Mouse (Mus musculus): ENCODE data around the gene Tmem131. TPM values are rescaled to one million over a fixed set of nuclear protein-coding genes. Genes with fewer than 3 reads are reported as not detected.
A peak's percentile ranks its signal among the peaks of the same experiment; 100 is the strongest.

Tmem131 gene
- polyA plus RNA-seq, 1 experiment from 2014 or later: 15.6 TPM

GRCm38 (mm10) chr1:36851392-36851791 lies 92.1 kb downstream of the Tmem131 start:
- Histone ChIP-seq H3K4me2 (no peak overlapping the region), H3K9ac (replicated peaks) (no peak overlapping the region), H3K36me3 (peaks cover 12% of the 10 kb centered on the region), H3K9me3 (no peaks in the 10 kb centered on the region), H3K4me3 (replicated peaks) (no peak overlapping the region), H3K27ac (no peak overlapping the region), H3K4me1 (replicated peaks) (no peaks in the 10 kb centered on the region; the same call in 1 of the 2 replicates), H3K27me3 (no peaks in the 10 kb centered on the region)
- 84% methylated on average over 4 of the region's 4 CpGs for WGBS
- ATAC-seq (ENCODE audit: insufficient number of reproducible peaks, insufficient read depth, low FRiP score, low TSS enrichment, low read depth): no peak

GRCm38 (mm10) chr1:36848036-36848435 lies 95.4 kb downstream of the Tmem131 start:
- no peak overlapping the region for H3K9ac ChIP-seq (replicated peaks)
- H3K4me1 ChIP-seq (replicated peaks): peaks cover 9% of the 10 kb centered on the region
- WGBS: 92% methylated on average over 1 of the region's 1 CpGs
- H3K27ac ChIP-seq: no peak overlapping the region
- H3K9me3 ChIP-seq: no peaks in the 10 kb centered on the region
- no peak overlapping the region for H3K4me2 ChIP-seq
- ATAC-seq (ENCODE audit: insufficient number of reproducible peaks, insufficient read depth, low FRiP score, low TSS enrichment, low read depth): no peak
- H3K27me3 ChIP-seq: no peaks in the 10 kb centered on the region
- H3K4me3 ChIP-seq (replicated peaks): no peak overlapping the region
- 0 out of 2 replicates have a peak, but pooled peaks cover 3% of the 10 kb centered on the region for H3K36me3 ChIP-seq

- Histone ChIP-seq H3K4me3 (replicated peaks) (no peak overlapping the region), H3K4me1 (replicated peaks) (peaks cover 9% of the 10 kb centered on the region), H3K27ac (no peak overlapping the region), H3K9ac (replicated peaks) (no peak overlapping the region), H3K4me2 (no peak overlapping the region), H3K36me3 (0 out of 2 replicates have a peak, but pooled peaks cover 3% of the 10 kb centered on the region), H3K9me3 (no peaks in the 10 kb centered on the region), H3K27me3 (no peaks in the 10 kb centered on the region)
- WGBS: 84% methylated on average over 8 of the region's 8 CpGs
- no peak for ATAC-seq (ENCODE audit: insufficient number of reproducible peaks, insufficient read depth, low FRiP score, low TSS enrichment, low read depth)
Observed at GRCm38 (mm10) chr1:36847276-36847675, 96.2 kb downstream of the Tmem131 start.

- Histone ChIP-seq H3K4me1 (replicated peaks) (peaks cover 9% of the 10 kb centered on the region), H3K9me3 (no peaks in the 10 kb centered on the region), H3K4me3 (replicated peaks) (no peak overlapping the region), H3K27me3 (no peaks in the 10 kb centered on the region), H3K27ac (no peak overlapping the region), H3K36me3 (peaks cover 17% of the 10 kb centered on the region), H3K9ac (replicated peaks) (no peak overlapping the region), H3K4me2 (no peak overlapping the region)
- ATAC-seq (ENCODE audit: insufficient number of reproducible peaks, insufficient read depth, low FRiP score, low TSS enrichment, low read depth): no peak
- WGBS: 17% methylated on average over 5 of the region's 5 CpGs
Observed at GRCm38 (mm10) chr1:36845031-36845430, 98.4 kb downstream of the Tmem131 start.

- ATAC-seq (ENCODE audit: insufficient number of reproducible peaks, insufficient read depth, low FRiP score, low TSS enrichment, low read depth): no peak
- 76% methylated on average over 1 of the region's 1 CpGs for WGBS
Observed at GRCm38 (mm10) chr1:36841806-36842205, 101.7 kb downstream of the Tmem131 start.

GRCm38 (mm10) chr1:36840959-36841358 lies 102.5 kb downstream of the Tmem131 start:
- H3K4me1 ChIP-seq (replicated peaks): peaks cover 9% of the 10 kb centered on the region
- no peak overlapping the region for H3K4me2 ChIP-seq
- 94% methylated on average over 2 of the region's 2 CpGs for WGBS
- no peak overlapping the region for H3K9ac ChIP-seq (replicated peaks)
- H3K4me3 ChIP-seq (replicated peaks): no peak overlapping the region
- H3K9me3 ChIP-seq: no peaks in the 10 kb centered on the region
- no peaks in the 10 kb centered on the region for H3K27me3 ChIP-seq
- no peak for ATAC-seq (ENCODE audit: insufficient number of reproducible peaks, insufficient read depth, low FRiP score, low TSS enrichment, low read depth)
- H3K36me3 ChIP-seq: peaks cover 36% of the 10 kb centered on the region
- no peak overlapping the region for H3K27ac ChIP-seq

More at GRCm38 (mm10) chr1:36841806-36842205, 101.7 kb downstream of the Tmem131 start:
- H3K9ac ChIP-seq (replicated peaks): no peak overlapping the region
- no peak overlapping the region for H3K4me3 ChIP-seq (replicated peaks)
- H3K27me3 ChIP-seq: no peaks in the 10 kb centered on the region
- H3K4me1 ChIP-seq (replicated peaks): peaks cover 9% of the 10 kb centered on the region
- no peaks in the 10 kb centered on the region for H3K9me3 ChIP-seq
- H3K27ac ChIP-seq: no peak overlapping the region
- no peak overlapping the region for H3K4me2 ChIP-seq
- peaks cover 36% of the 10 kb centered on the region for H3K36me3 ChIP-seq

- H3K36me3 ChIP-seq: peaks cover 46% of the 10 kb centered on the region
- WGBS: 92% methylated on average over 3 of the region's 3 CpGs
- no peaks in the 10 kb centered on the region for H3K27me3 ChIP-seq
- H3K9me3 ChIP-seq: no peaks in the 10 kb centered on the region
- no peak for ATAC-seq (ENCODE audit: insufficient number of reproducible peaks, insufficient read depth, low FRiP score, low TSS enrichment, low read depth)
- H3K4me1 ChIP-seq (replicated peaks): peaks cover 3% of the 10 kb centered on the region
- H3K27ac ChIP-seq: no peak overlapping the region
- H3K9ac ChIP-seq (replicated peaks): no peak overlapping the region
- no peak overlapping the region for H3K4me3 ChIP-seq (replicated peaks)
- no peak overlapping the region for H3K4me2 ChIP-seq
Observed at GRCm38 (mm10) chr1:36839858-36840257, 103.6 kb downstream of the Tmem131 start.

- H3K9me3 ChIP-seq: no peaks in the 10 kb centered on the region
- 80% methylated on average over 12 of the region's 12 CpGs for WGBS
- no peak overlapping the region for H3K27ac ChIP-seq
- peaks cover 68% of the 10 kb centered on the region for H3K36me3 ChIP-seq
- no peak overlapping the region for H3K9ac ChIP-seq (replicated peaks)
- H3K27me3 ChIP-seq: no peaks in the 10 kb centered on the region
- H3K4me3 ChIP-seq (replicated peaks): no peak overlapping the region
- ATAC-seq (ENCODE audit: insufficient number of reproducible peaks, insufficient read depth, low FRiP score, low TSS enrichment, low read depth): no peak
- H3K4me1 ChIP-seq (replicated peaks): peaks cover 2% of the 10 kb centered on the region
- no peak overlapping the region for H3K4me2 ChIP-seq
Observed at GRCm38 (mm10) chr1:36836274-36836954, 107.1 kb downstream of the Tmem131 start.

GRCm38 (mm10) chr1:36835593-36835992 lies 107.9 kb downstream of the Tmem131 start:
- Histone ChIP-seq H3K27me3 (no peaks in the 10 kb centered on the region), H3K9me3 (no peaks in the 10 kb centered on the region), H3K4me3 (replicated peaks) (no peak overlapping the region), H3K27ac (no peak overlapping the region), H3K36me3 (peaks cover 61% of the 10 kb centered on the region), H3K4me2 (no peak overlapping the region), H3K9ac (replicated peaks) (no peak overlapping the region), H3K4me1 (replicated peaks) (peaks cover 10% of the 10 kb centered on the region)
- ATAC-seq (ENCODE audit: insufficient number of reproducible peaks, insufficient read depth, low FRiP score, low TSS enrichment, low read depth): no peak
- 94% methylated on average over 3 of the region's 3 CpGs for WGBS

- peaks cover 53% of the 10 kb centered on the region for H3K36me3 ChIP-seq
- no peak overlapping the region for H3K27ac ChIP-seq
- WGBS: 92% methylated on average over 7 of the region's 7 CpGs
- H3K9ac ChIP-seq (replicated peaks): no peak overlapping the region
- peaks cover 11% of the 10 kb centered on the region for H3K4me1 ChIP-seq (replicated peaks)
- H3K4me3 ChIP-seq (replicated peaks): no peak overlapping the region
- H3K4me2 ChIP-seq: no peak overlapping the region
- no peaks in the 10 kb centered on the region for H3K27me3 ChIP-seq
- no peaks in the 10 kb centered on the region for H3K9me3 ChIP-seq
- no peak for ATAC-seq (ENCODE audit: insufficient number of reproducible peaks, insufficient read depth, low FRiP score, low TSS enrichment, low read depth)
Observed at GRCm38 (mm10) chr1:36834090-36834489, 109.4 kb downstream of the Tmem131 start.

- no peak overlapping the region for H3K9ac ChIP-seq (replicated peaks)
- peak overlapping the region; percentile 17; the same call in 1 of the 2 replicates for H3K4me2 ChIP-seq
- peak overlapping the region; percentile 89 for H3K27ac ChIP-seq
- H3K9me3 ChIP-seq: no peaks in the 10 kb centered on the region
- peaks cover 11% of the 10 kb centered on the region for H3K4me1 ChIP-seq (replicated peaks)
- WGBS: 40% methylated on average over 14 of the region's 14 CpGs
- H3K27me3 ChIP-seq: no peaks in the 10 kb centered on the region
- ATAC-seq (ENCODE audit: insufficient number of reproducible peaks, insufficient read depth, low FRiP score, low TSS enrichment, low read depth): peak; percentile 75; the same call in 1 of the 2 replicates
- peaks cover 61% of the 10 kb centered on the region for H3K36me3 ChIP-seq
- no peak overlapping the region for H3K4me3 ChIP-seq (replicated peaks)
Observed at GRCm38 (mm10) chr1:36830913-36831866, 112.3 kb downstream of the Tmem131 start.
